Mouse (Mus musculus): ENCODE data around the gene Gria2.

Gria2 gene

DNA sequence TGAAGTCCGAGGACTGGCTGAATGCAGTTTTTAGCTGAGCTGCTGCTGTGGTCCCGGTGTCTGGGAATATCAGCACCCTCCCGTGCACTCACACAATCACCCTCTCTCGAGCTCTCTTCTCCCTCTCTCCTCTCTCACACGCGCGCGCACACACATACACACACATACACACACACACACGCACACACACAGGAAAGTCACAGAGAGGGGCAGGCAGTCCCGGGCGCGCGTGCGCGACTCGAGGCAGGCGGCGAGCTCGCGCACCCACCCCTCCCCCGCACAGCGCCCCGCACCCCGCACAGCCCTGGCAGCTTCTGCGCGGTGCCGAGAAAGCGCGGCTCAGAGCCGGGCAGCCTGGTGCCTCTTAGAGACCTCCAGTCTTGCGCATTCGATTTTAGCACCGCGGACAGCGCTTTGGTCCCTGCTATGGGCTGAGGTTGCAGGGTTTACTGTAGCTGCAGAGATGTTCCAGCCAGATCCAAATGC is at the start of gene Gria2:
TSS of gene Gria2 (minus strand) at position 240 of the 486 bp plus-strand sequence.
- no peak for DNase-seq

GRCm38 (mm10) chr3:80850947-80851346 is 48.3 kb upstream of the Gria2 start:
- DNase-seq = no peak

DNA sequence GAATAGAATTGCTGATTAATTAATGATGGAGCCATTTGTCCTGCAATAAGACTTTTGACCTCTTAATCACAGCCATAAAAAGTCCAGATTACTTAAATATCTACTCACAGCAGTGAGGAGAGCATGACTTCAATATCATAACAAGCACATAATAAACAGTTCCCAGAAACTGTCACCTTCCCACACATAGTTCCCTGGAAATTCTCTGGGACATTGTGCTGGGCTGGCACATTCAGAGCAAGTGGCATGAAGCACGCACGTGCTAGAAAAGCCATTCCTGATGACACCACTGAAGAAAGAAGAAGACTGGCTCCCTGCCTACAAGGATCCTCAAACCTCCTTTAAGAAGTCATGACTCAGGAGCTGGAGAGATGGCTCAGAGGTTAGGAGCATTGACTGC is 43.0 kb upstream of the Gria2 start:
- no peak for DNase-seq

DNA sequence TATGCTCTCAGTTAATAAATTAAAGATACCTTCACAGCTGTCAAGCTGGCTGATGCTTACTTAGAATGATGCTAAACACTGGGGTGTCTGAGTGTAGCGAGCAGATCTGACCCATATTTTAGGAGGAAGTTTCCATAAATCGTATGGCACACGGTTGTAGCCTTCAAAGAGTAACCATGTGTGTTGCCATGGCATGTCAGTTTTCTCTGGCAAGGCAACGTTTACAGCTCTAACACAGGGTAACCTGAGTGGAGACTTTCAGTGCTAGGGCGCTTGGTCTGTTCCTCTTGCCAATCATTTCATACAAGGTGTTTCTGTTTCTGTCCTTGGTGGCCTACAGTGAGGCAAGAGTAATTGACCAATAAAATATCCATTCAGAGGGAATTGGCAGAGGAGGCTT is 37.2 kb upstream of the Gria2 start:
- no peak for DNase-seq

DNA sequence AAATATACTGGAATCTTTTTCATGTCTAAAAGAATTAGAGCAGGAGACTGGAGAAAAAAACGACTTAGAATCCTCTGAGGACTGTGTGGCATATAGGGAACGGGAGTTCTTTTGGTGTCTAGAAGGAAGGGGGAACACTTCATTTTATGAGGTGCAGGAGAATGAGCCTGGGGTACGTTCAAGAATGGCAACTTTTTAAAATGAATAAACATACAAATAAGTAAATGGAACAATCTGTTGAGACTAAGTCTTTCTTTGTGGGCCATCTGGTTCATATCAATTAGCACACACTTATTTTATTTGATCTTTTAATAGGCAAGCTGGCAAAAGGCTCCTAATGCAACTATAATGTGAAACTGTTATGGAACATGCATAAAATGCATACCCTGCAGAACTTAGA is 34.9 kb upstream of the Gria2 start:
- no peak for DNase-seq

DNA sequence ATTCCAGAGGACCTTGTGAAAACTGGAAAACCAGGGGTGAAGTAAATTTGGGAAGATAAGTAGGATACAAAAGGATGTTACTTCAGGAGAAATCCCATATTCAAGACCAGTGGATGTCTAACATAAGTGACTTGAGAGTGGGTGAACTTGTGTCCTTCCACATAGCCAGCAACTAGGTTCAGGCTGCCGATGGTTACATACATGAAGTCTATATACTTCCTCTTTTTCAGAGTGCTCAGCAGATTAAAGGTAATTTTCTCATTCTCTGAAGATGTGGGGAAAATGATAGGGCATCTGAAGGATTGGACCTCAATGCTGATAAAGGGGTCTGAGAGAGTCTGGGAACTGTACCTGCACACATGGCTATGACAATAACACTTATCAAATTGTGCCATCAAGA is 21.3 kb upstream of the Gria2 start:
- DNase-seq = no peak

- no peak for DNase-seq
Observed at GRCm38 (mm10) chr3:80818619-80819018, 16.0 kb upstream of the Gria2 start.

- DNase-seq = no peak
Observed at GRCm38 (mm10) chr3:80813734-80814133, 11.1 kb upstream of the Gria2 start.

DNA sequence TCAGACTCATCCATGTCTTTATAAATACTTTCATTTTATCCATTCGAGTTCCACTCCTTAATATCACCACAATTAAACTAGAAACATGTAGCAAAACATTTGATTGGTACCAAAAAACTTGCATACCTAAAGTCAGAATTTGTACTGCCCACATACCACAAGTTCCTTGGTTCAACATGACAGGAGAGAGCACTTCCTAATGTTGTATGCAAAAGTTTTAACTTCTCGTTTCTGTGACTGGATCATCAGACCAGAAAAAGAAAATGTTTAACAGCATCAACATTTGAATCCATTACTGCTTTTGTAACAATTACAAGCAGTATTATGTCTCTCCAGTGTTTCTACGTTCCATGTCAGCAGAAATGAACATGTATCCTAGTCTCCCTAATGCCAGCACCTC is 9.6 kb upstream of the Gria2 start:
- DNase-seq = no peak

DNA sequence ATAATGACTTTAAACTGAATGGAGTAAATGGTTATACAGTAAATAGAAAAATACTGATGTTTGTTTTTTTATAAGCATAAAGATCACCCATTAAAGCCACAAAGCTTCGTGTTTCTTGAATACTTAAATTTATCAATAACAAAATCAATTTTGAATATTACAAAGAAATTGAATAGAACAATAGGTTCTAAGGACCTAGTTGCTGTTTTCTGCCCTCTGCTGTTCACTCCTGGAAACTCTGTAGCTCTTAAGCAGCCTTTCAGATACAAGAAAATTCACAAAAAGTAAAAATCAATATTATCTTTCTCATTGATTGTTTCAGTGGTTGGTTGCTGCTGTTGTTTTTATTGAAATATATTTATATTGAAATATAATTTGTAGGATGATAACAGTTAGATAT is 2.7 kb upstream of the Gria2 start:
- DNase-seq = no peak

DNA sequence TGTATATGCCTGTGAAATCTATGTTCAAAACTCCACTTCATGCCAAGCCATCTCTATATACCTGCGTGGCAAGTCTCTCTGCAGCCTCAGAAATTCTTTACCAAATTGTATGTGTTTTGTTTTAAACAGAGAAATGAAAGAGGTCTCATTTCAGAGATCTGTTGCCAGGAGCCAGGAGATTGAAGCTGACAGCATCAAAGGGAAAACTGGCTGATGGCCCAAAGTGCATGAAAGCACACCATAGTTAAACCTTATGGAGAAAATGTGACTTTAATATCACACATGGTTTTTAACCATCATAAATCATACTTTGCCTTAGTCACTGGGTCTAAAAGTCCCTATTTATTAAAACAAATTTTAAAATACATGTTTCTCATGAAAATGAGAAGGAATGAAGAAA is 1.2 kb upstream of the Gria2 start:
- DNase-seq = no peak

GRCm38 (mm10) chr3:80803211-80803610 is 576 bp upstream of the Gria2 start:
- DNase-seq = no peak

GRCm38 (mm10) chr3:80801827-80802310 is 766 bp downstream of the Gria2 start:
- no peak for DNase-seq

GRCm38 (mm10) chr3:80800995-80801826 is 1.4 kb downstream of the Gria2 start:
- no peak for DNase-seq

DNA sequence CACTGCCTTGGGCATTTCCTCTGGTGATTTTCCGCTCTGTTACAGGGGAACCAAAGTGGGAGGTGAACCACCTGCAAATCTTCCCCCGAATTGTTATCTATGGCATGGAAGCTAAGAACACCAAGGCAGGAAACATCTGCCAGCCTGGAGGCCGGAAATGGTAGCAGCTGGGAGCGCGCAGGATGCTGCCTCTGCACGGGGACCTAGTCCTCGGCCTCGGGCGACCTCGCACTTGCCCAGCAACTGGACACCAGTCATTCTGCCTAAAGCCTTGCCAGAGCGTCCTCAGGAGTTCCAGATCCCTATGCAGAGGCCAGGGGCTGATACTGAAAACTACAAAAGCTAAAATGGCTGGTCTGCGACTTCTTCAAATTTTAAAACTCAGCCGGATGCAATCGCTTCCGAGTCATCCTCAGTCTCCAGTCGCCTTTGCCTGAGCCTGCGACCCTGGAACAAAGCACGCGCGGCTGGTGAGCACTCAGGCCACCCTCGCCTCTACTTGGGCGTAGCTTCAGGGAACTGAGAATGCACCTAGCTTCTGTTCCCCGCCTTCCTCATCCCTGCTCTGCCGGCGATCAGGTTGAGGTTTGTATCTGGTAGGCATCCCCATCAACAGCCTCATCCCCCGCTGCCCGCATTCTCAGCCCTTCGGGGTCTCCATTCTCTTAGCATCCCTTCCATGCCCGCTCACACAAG is 2.2 kb downstream of the Gria2 start:
- no peak for DNase-seq

- no peak for DNase-seq
Observed at GRCm38 (mm10) chr3:80797935-80798334, 4.7 kb downstream of the Gria2 start.

DNA sequence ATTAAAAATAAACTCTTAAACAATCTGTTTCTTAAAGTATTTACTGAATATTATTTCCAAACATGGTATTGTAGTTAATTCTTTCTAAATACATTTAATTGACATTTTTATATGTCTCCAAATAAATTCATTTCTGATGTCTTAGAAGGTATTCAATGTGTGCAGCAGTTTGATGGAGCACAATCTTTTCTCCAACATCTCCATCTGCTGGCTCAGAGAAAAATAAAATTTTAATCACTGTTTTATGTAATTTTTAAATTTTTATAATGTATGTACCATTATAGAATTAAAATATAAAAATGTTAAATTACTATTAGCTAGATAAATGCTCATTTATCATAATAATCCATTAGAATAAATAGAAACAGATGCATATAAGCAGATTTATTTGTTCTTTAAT is 5.9 kb downstream of the Gria2 start:
- no peak for DNase-seq

- DNase-seq = no peak
Observed at GRCm38 (mm10) chr3:80795284-80795683, 7.4 kb downstream of the Gria2 start.

DNA sequence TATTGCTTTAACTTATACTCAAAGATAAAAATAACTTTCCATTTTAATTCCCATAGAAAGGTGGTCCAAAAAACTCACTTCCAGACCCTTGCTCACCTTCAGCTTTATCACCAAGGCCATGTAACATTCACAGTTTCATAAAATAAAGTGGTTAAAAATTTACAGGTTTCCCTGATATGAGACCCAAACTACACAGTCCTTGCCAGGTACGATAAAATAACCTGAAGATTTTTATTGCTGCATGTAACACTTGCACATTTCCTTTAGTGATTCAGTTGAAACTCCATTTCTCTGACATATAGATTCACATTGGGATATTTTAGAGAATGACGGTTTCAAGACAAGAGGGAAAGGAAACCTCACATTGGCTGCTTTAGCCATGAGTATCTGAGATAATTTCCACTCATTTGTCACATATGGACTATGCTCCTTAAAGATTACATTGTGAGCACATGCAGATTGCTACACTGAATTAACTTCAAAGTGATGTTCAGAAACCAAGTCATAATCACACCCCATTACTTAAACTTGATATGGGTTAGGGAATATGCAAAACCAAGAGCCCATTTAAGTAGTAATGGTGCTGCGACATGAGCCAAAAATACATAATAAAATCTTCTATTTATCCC is 15.4 kb downstream of the Gria2 start:
- no peak for DNase-seq

DNA sequence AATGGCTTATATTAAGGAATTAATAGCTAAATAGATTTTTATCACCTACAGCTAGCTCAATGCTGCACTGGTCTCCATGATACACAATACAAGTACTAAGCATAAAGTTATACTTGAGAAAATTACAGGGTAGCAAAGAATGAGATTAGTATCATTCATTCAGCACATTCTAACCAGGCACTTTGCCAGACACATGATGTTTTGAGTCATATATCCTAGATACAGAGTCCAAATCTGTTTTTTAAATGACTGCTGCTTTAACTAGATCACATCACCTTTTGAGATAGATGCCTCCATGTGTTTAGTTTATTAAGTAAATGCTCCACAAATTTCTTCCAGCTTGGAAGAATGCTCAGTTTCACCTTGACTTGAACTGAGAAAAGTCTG is 21.5 kb downstream of the Gria2 start:
- no peak for DNase-seq

- DNase-seq = no peak
Observed at GRCm38 (mm10) chr3:80780383-80781143, 22.1 kb downstream of the Gria2 start.

DNA sequence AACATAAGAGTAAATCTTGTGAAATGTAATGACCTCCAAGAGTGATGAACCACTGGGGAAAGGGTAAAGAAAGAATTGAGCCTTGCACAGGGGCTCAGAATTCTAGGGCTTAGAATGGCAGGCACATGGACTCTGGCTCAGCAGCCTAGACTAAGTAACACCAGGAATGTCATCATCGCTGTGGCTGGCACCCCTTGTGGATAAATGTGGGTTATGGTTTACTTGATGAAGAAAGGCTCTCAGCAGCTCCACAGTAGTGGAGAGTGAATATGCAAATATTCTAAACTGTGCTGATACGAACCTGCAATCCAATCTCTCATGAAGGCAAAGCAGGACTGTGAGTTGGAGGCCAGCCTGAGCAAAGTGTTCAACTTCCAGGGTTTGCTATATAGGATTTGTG is 26.0 kb downstream of the Gria2 start:
- DNase-seq = no peak

DNA sequence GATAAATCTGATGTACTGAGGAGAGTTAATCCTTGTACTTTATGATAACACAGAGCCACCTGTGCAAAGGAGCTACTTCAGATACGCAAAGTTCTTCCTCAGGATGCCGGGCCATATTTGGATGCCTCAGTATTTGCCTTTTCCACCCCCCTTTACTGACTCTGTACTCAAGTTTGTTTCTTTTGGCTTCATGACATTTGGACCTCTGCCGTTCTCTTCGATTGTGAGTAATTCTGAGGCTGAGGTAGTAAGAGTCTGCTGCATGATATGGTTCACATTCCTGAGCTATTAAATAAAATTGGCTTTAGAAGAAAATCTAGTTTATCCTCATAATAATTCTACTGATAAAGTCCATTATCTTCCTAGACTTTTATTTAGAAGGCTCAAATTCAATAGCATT is 26.7 kb downstream of the Gria2 start:
- peak in 1 of 2 experiments; percentile 2 for DNase-seq

Data from lung, adult 18-20 months (tissue).